Mouse (Mus musculus): ENCODE data around the gene Phospho1.

DNA sequence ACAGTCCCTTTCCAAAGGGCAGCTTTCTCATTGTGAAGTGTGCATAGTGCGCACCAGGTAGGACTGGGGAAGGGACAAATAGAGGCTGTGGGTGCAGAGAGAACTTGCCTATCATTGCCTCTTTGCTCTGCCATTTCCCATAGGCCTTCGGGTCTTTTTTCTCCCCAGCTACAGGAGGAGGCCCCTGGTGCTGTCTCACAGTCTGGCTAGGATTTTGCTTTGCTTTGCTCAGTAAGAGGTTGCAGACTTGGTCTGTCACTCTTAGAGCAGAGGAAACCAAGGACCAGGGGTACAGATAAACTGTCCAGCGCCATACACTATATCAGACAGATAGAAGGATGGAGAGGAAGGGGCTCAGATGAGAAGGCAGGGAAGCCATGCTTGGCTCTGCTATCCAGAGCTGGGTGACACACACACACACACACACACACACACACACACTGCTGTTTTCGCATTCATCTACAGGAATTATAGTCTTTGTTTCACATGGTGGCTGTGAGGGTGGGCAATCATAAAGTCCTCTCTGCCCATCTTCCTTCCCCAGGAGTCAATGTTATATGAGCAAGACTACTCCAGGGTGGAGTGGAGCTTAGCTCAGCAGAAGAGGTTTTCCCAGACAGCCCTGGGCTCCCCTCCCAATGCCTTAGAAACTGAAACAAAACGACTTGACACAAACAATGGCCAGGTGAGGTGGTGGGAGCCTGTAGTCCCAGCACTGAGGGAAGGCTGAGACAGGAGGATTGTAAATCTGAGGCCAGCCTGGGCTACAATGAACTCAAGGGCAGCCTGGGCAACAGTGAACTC, 16.6 kb downstream of the Phospho1 start:
- TF ChIP-seq CTCF (conservative IDR thresholded peaks at IDR 0.05; ENCODE audit: low read length) (no peak), POU5F1 (IDR thresholded peaks at IDR 0.05; ENCODE audit: borderline replicate concordance, low read length) (no peak), NANOG (IDR thresholded peaks at IDR 0.05; ENCODE audit: borderline replicate concordance, low read length) (no peak)

Data from E14TG2a.4 (cell line).